Mouse (Mus musculus) urinary bladder, postnatal 36 days (tissue): ENCODE data around the gene Ahnak2.
"Not testable (repeated sequence)": the region's sequence is repeated elsewhere in the genome, so short reads cannot be mapped to it uniquely, and the experiment has no call there.

Experiments
- DNase-seq, 2 experiments: peaks; one replicate each; pipeline ENCODE4 v3.0.0; 2022; ENCODE audit warnings: low spot score in 2 of 2, mixed read lengths in 1 of 2

The Ahnak2 gene

GRCm38 (mm10) chr12:112801864-112802846, at the start of gene Ahnak2:
TSS of gene Ahnak2 (minus strand) at chr12:112802657.
- no peak for DNase-seq

DNA sequence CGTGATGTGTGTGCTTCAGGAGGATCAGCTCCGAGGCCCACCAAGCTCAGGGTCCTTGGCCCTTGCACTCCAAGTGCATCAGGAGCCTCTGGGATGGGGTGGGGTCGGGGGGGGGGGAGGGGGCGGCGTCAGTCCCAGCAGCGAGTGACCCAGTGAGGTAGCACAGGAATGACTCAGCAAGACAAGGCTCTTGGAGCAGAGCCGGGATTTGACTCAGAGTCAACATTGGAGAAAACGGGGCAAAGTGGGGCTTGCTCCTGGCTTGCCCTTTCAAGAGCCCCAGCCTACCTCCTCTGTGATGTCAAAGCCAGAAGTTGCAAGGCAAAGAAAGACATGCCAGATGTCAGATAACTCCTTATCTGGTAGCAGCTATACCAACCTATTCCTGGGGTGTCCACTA, 48.7 kb upstream of the Ahnak2 start:
- peak in 1 of 2 experiments; percentile 69 for DNase-seq

- no peak for DNase-seq
Measured at GRCm38 (mm10) chr12:112850344-112850743, 47.9 kb upstream of the Ahnak2 start.

- DNase-seq: no peak
Measured at GRCm38 (mm10) chr12:112849235-112850022, 47.0 kb upstream of the Ahnak2 start.

DNA sequence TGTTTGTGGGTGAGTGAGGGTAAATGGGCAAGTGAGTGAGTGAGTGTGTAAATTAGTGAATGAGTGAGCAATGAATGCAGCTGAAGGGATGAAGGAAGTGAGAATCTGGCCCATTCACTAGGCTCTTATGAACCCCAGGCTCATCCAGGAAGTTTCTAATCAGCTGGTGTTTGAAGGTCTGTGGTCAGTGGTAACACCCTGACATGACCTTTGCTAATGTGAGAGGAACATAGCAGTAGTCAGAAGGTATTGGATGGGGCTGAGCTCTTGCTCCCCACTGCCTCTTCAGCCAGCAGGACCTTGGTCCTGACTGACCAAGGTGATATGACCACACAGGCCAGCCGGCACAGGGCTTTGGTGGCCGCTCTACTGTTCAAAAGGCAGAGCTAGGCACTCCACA, 45.4 kb upstream of the Ahnak2 start:
- DNase-seq: no peak

DNA sequence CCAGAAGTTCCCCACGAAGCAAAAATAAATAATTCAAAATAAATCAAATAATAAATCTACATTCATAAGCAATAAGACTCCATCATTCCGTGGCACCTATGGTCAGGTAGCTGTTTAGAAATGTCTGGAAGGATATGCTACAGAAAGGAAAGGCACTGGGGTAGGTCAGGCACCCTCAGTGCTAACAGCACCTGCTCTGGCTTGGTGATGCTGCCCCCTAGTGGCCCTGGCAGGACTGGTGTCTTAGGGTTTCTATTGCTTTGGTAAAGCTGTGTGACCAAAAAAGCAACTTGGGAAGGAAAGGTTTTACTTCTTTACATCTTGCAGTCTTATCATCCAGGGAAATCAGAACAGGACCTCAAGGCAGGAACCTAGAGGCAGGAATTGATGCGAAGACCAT, 41.3 kb upstream of the Ahnak2 start:
- peak; percentile 82 to 89 for DNase-seq

GRCm38 (mm10) chr12:112842128-112842527, 39.7 kb upstream of the Ahnak2 start:
- not testable (repeated sequence) for DNase-seq

DNA sequence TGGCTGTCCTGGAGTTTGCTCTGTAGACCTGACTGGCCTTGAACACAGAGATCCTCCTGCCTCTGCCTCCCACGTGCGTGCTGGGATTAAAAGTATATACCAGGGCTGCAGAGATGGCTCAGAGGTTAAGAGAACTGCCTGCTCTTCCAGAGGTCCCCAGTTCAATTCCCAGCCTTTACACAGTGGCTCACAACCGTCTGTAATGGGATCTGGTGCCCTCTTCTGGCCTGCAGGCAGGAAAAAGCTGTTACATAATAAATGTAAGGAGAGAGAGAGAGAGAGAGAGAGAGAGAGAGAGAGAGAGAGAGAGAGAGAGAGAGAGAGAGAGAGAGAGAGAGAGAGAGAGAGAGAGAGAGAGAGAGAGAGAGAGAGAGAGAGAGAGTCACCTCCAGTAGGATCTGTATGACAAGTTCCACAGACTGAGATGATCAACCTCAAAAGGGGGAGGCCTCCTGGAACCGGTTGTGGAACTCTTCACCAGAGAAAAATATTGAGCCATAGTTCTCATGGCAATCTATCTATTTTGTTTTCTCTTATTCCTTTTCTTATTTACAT, 39.0 kb upstream of the Ahnak2 start:
- not testable (repeated sequence) for DNase-seq

DNA sequence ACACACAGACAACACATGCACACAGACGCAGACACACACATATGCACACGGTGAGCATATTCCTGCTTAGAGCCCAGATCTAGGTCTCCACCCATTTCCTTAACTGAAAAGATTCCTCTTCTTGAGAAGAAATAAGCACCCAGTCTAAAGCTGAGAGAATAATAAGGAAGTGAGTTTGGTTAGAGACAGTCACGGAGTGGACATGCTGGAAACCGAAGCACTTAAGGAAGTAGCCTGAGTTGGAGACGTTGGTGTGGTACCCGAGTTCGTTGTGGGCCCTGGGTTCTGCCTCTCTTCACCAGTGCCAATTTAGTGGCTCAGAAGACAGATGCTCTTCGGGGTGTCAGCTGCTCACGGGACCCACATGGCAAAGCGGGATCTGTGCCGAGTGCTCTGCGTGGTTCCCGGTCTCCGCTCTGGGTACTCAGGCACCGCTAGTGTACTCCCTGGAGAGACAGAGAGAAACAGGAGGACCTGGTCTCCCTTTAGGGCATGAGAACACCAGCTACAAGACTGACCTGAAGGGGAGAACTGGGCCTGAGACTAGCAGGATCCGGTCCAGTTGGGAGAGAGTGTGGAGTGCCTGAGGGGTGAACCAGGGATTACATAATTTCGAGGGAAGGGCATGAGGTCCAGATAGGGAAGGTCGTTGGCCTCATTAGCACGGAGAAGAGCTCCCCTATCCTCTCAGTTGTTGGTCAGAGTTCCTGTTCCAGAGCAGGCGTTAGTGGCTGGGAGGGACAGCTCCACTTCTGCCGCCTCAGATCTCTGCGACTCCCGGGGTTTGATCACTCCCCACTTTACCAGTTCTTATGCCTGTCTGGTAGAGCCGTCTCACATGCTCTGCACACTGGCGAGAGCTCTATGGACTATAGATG, 38.0 kb upstream of the Ahnak2 start:
- no peak for DNase-seq

- no peak for DNase-seq
Measured at GRCm38 (mm10) chr12:112835046-112835445, 32.6 kb upstream of the Ahnak2 start.

DNA sequence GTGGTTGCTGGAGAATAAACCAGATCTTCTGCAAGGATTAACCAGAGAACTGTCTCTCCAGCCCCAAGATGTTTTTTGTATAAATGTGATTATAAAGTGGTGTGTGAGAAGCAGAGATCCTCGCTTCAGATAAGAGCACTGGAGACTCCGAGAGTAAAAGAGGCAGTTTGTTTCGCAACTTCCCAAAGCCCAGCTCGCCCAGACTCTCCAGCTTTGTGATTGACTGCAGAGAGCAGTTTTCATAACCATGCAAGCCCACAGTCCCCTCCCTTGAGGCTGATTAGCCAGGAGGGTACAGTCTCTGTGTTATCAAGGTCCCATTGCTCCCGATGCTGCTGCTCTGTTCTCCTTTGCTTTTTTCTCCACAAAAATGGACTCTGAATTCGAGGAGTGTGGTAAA, 31.1 kb upstream of the Ahnak2 start:
- DNase-seq: peak in 1 of 2 experiments; percentile 49

GRCm38 (mm10) chr12:112832411-112832810, 30.0 kb upstream of the Ahnak2 start:
- DNase-seq: no peak

DNA sequence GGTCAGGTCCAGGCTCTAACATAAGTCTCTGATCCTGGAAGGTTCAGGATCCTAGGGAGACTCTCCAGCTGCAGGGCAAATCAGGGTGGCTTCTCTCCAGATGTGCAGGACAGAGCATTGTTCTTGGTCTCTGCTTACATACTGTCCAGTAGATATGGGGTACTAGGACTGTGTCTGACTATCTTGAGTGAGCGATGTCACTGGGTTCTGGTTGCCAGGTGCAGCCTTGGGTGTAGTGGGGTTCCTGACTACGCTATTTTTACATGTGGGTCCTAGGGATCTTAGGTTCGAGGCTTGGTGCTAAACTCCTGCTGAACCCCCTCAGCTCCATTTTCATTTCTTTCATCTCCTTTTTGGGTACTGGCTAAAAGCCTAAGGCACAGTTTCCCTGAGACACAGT, 28.1 kb upstream of the Ahnak2 start:
- no peak for DNase-seq

GRCm38 (mm10) chr12:112830141-112830540, 27.7 kb upstream of the Ahnak2 start:
- no peak for DNase-seq

DNA sequence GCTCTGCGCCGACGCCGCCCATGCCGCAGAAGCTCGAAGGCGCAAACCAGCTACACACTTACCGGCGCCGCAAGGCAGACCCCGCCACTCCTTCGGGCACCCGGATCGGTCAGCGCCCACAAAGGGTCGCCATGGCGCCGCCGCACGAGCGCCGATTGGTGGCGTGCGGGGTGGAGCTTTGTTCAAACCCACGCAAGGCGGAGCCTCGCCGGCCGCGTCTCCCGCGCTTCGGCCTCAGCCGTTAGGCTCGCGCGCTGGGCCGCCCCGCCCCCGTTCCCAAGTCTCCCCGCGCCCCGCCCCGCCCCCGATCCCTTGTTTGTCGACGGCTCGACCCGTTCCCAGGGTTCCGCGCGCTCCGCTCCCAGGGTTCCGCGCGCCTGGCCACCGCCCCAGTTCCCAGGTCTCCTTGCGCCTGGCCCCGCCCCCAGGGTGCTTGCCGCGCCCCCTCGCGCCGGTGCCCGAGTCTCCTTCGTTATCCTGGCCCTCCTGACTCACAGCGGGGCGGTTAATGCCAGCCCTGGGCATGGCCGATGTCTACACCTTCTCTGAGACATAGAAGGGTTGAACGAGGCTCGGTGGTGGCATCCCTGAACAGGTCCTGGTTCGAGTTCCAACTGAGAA, 26.9 kb upstream of the Ahnak2 start, which contains the start of gene Cdca4:
Gene Cdca4 (minus strand): TSS at position 180 of the 621 bp plus-strand sequence.
- peak; percentile 96 to 98 for DNase-seq

- peak; percentile 37 to 65 for DNase-seq
Measured at GRCm38 (mm10) chr12:112828501-112829243, 26.2 kb upstream of the Ahnak2 start.

GRCm38 (mm10) chr12:112825901-112826300, 23.4 kb upstream of the Ahnak2 start:
- DNase-seq: no peak

GRCm38 (mm10) chr12:112823221-112823620, 20.8 kb upstream of the Ahnak2 start:
- no peak for DNase-seq

- no peak for DNase-seq
Measured at GRCm38 (mm10) chr12:112822676-112823075, 20.2 kb upstream of the Ahnak2 start.

DNA sequence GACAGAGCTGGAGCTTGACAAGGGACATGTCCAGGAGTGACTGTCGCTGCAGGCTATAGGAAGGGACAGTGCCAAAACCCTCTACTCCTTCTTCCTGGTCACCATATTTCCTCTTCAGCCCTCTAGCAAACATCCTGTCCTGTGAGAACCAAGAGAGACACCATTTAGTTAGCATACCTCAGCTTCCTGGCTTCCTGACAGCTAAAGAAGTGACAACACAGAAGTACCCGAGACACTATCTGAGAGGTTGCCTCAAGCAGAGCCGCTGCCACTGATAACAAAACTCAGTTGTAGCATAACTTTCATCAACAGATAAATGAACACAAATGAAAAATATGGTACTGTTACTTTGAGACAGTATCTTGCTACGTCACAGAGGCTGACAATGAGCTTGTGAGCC, 19.5 kb upstream of the Ahnak2 start:
- no peak for DNase-seq
